Mouse (Mus musculus): ENCODE measurements around the gene Palmd. TPM values are rescaled to one million over a fixed set of nuclear protein-coding genes. Genes with fewer than 3 reads are reported as not detected.

Palmd gene
- polyA plus RNA-seq, 1 experiment = not detected

- Histone ChIP-seq H3K4me3 (ENCODE audit: insufficient read depth, low read depth, low read length) (no peak overlapping the region), H3K27ac (ENCODE audit: insufficient read depth, low read depth, low read length) (no peak overlapping the region), H3K4me1 (ENCODE audit: control insufficient read depth, insufficient read depth, low read length) (no peaks in the 10 kb centered on the region)
- WGBS = 94% methylated on average over 12 of the region's 12 CpGs
- TF ChIP-seq POLR2A (IDR thresholded peaks at IDR 0.05; ENCODE audit: insufficient read depth, low read depth, low read length) = no peak
- TF ChIP-seq CTCF (IDR thresholded peaks at IDR 0.05; ENCODE audit: insufficient read depth, low read depth, low read length) = no peak
Observed at GRCm38 (mm10) chr3:116923042-116923441, 45.7 kb downstream of the Palmd start.

GRCm38 (mm10) chr3:116921535-116921934 lies 47.3 kb downstream of the Palmd start:
- Histone ChIP-seq H3K4me1 (ENCODE audit: control insufficient read depth, insufficient read depth, low read length) (no peaks in the 10 kb centered on the region), H3K27ac (ENCODE audit: insufficient read depth, low read depth, low read length) (no peak overlapping the region), H3K4me3 (ENCODE audit: insufficient read depth, low read depth, low read length) (no peak overlapping the region)
- TF ChIP-seq POLR2A (IDR thresholded peaks at IDR 0.05; ENCODE audit: insufficient read depth, low read depth, low read length) (no peak), CTCF (IDR thresholded peaks at IDR 0.05; ENCODE audit: insufficient read depth, low read depth, low read length) (no peak)
- WGBS = 84% methylated on average over 3 of the region's 3 CpGs

- Histone ChIP-seq H3K4me1 (ENCODE audit: control insufficient read depth, insufficient read depth, low read length) (no peaks in the 10 kb centered on the region), H3K4me3 (ENCODE audit: insufficient read depth, low read depth, low read length) (no peak overlapping the region), H3K27ac (ENCODE audit: insufficient read depth, low read depth, low read length) (no peak overlapping the region)
- no peak for TF ChIP-seq POLR2A (IDR thresholded peaks at IDR 0.05; ENCODE audit: insufficient read depth, low read depth, low read length)
- no peak for TF ChIP-seq CTCF (IDR thresholded peaks at IDR 0.05; ENCODE audit: insufficient read depth, low read depth, low read length)
- 94% methylated on average over 4 of the region's 4 CpGs for WGBS
Observed at GRCm38 (mm10) chr3:116917016-116917415, 51.8 kb downstream of the Palmd start.

- H3K4me3 ChIP-seq (ENCODE audit: insufficient read depth, low read depth, low read length) = no peak overlapping the region
- no peak overlapping the region for H3K27ac ChIP-seq (ENCODE audit: insufficient read depth, low read depth, low read length)
- no peak for TF ChIP-seq POLR2A (IDR thresholded peaks at IDR 0.05; ENCODE audit: insufficient read depth, low read depth, low read length)
- no peak for TF ChIP-seq CTCF (IDR thresholded peaks at IDR 0.05; ENCODE audit: insufficient read depth, low read depth, low read length)
- 78% methylated on average over 3 of the region's 3 CpGs for WGBS
- H3K4me1 ChIP-seq (ENCODE audit: control insufficient read depth, insufficient read depth, low read length) = no peaks in the 10 kb centered on the region
Observed at GRCm38 (mm10) chr3:116914931-116915330, 53.9 kb downstream of the Palmd start.

GRCm38 (mm10) chr3:116914374-116914773 lies 54.4 kb downstream of the Palmd start:
- no peak for TF ChIP-seq CTCF (IDR thresholded peaks at IDR 0.05; ENCODE audit: insufficient read depth, low read depth, low read length)
- TF ChIP-seq POLR2A (IDR thresholded peaks at IDR 0.05; ENCODE audit: insufficient read depth, low read depth, low read length) = no peak
- Histone ChIP-seq H3K27ac (ENCODE audit: insufficient read depth, low read depth, low read length) (no peak overlapping the region), H3K4me1 (ENCODE audit: control insufficient read depth, insufficient read depth, low read length) (no peaks in the 10 kb centered on the region), H3K4me3 (ENCODE audit: insufficient read depth, low read depth, low read length) (no peak overlapping the region)
- 92% methylated on average over 6 of the region's 6 CpGs for WGBS

- 77% methylated on average over 9 of the region's 9 CpGs for WGBS
- H3K4me1 ChIP-seq (ENCODE audit: control insufficient read depth, insufficient read depth, low read length) = no peaks in the 10 kb centered on the region
- no peak for TF ChIP-seq POLR2A (IDR thresholded peaks at IDR 0.05; ENCODE audit: insufficient read depth, low read depth, low read length)
- TF ChIP-seq CTCF (IDR thresholded peaks at IDR 0.05; ENCODE audit: insufficient read depth, low read depth, low read length) = no peak
- H3K27ac ChIP-seq (ENCODE audit: insufficient read depth, low read depth, low read length) = no peak overlapping the region
- H3K4me3 ChIP-seq (ENCODE audit: insufficient read depth, low read depth, low read length) = no peak overlapping the region
Observed at GRCm38 (mm10) chr3:116906596-116906995, 62.2 kb downstream of the Palmd start.

GRCm38 (mm10) chr3:116905898-116906297 lies 62.9 kb downstream of the Palmd start:
- H3K27ac ChIP-seq (ENCODE audit: insufficient read depth, low read depth, low read length) = no peak overlapping the region
- peaks cover 5% of the 10 kb centered on the region; the same call in 1 of the 2 replicates for H3K4me1 ChIP-seq (ENCODE audit: control insufficient read depth, insufficient read depth, low read length)
- 72% methylated on average over 16 of the region's 16 CpGs for WGBS
- no peak overlapping the region for H3K4me3 ChIP-seq (ENCODE audit: insufficient read depth, low read depth, low read length)
- no peak for TF ChIP-seq CTCF (IDR thresholded peaks at IDR 0.05; ENCODE audit: insufficient read depth, low read depth, low read length)
- TF ChIP-seq POLR2A (IDR thresholded peaks at IDR 0.05; ENCODE audit: insufficient read depth, low read depth, low read length) = no peak

GRCm38 (mm10) chr3:116904158-116904557 lies 64.6 kb downstream of the Palmd start:
- 21% methylated on average over 6 of the region's 6 CpGs for WGBS
- peaks cover 5% of the 10 kb centered on the region; the same call in 1 of the 2 replicates for H3K4me1 ChIP-seq (ENCODE audit: control insufficient read depth, insufficient read depth, low read length)
- H3K27ac ChIP-seq (ENCODE audit: insufficient read depth, low read depth, low read length) = no peak overlapping the region
- no peak for TF ChIP-seq POLR2A (IDR thresholded peaks at IDR 0.05; ENCODE audit: insufficient read depth, low read depth, low read length)
- no peak for TF ChIP-seq CTCF (IDR thresholded peaks at IDR 0.05; ENCODE audit: insufficient read depth, low read depth, low read length)
- no peak overlapping the region for H3K4me3 ChIP-seq (ENCODE audit: insufficient read depth, low read depth, low read length)

GRCm38 (mm10) chr3:116892872-116893271 lies 75.9 kb downstream of the Palmd start:
- no peak overlapping the region for H3K27ac ChIP-seq (ENCODE audit: insufficient read depth, low read depth, low read length)
- H3K4me3 ChIP-seq (ENCODE audit: insufficient read depth, low read depth, low read length) = no peak overlapping the region
- H3K4me1 ChIP-seq (ENCODE audit: control insufficient read depth, insufficient read depth, low read length) = no peaks in the 10 kb centered on the region
- TF ChIP-seq CTCF (IDR thresholded peaks at IDR 0.05; ENCODE audit: insufficient read depth, low read depth, low read length) (no peak), POLR2A (IDR thresholded peaks at IDR 0.05; ENCODE audit: insufficient read depth, low read depth, low read length) (no peak)
- 89% methylated on average over 9 of the region's 9 CpGs for WGBS

- Histone ChIP-seq H3K27ac (ENCODE audit: insufficient read depth, low read depth, low read length) (no peak overlapping the region), H3K4me3 (ENCODE audit: insufficient read depth, low read depth, low read length) (no peak overlapping the region), H3K4me1 (ENCODE audit: control insufficient read depth, insufficient read depth, low read length) (no peaks in the 10 kb centered on the region)
- no peak for TF ChIP-seq CTCF (IDR thresholded peaks at IDR 0.05; ENCODE audit: insufficient read depth, low read depth, low read length)
- TF ChIP-seq POLR2A (IDR thresholded peaks at IDR 0.05; ENCODE audit: insufficient read depth, low read depth, low read length) = no peak
- WGBS = 86% methylated on average over 6 of the region's 6 CpGs
Observed at GRCm38 (mm10) chr3:116892206-116892563, 76.6 kb downstream of the Palmd start.

All from olfactory bulb, adult 2 months (tissue).